Mouse (Mus musculus) olfactory bulb, adult 2 months (tissue): ENCODE results near the gene C1qtnf1.

ENCODE experiments used
- CTCF ChIP-seq: fragments of 200-500 bp; IDR thresholded peaks from 2 replicates; pipeline ENCODE4 v1.5.1; 2012; ENCODE audit warnings: low read depth, mild to moderate bottlenecking, low read length, moderate library complexity; ENCODE audit not compliant: insufficient read depth
- POLR2A ChIP-seq: fragments of 200-500 bp; IDR thresholded peaks from 2 replicates; pipeline ENCODE4 v1.6.1; 2012; ENCODE audit warnings: mild to moderate bottlenecking, low read depth, low read length, moderate library complexity; ENCODE audit not compliant: insufficient read depth

DNA sequence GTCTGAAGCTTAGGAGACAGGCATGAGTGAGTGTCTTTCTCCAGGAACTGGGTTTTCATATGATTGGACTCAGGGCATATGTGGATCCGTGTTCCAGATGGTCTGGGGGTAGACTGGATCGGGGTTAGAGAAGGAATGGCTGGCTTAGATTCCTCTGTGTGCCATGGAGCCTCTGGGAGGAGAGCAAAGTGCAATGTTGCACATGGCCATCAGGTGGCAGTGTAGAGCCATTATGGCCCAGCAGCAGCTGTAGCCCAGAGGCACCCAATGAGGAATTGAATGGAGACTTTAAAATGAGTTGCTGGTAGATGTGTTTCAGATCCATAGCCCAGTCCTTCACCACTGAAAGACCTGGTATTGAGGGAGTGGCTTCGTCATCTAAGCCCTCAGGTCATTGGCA, 17.8 kb downstream of the C1qtnf1 start:
- TF ChIP-seq CTCF (peak; percentile 65; the same call in 1 of the 2 replicates), POLR2A (no peak)
